Mouse (Mus musculus): ENCODE data around the gene Olfr1076.
A peak's percentile ranks its signal among the peaks of the same experiment; 100 is the strongest.
"Not testable (repeated sequence)": the region's sequence is repeated elsewhere in the genome, so short reads cannot be mapped to it uniquely, and the experiment has no call there.

The Olfr1076 gene

DNA sequence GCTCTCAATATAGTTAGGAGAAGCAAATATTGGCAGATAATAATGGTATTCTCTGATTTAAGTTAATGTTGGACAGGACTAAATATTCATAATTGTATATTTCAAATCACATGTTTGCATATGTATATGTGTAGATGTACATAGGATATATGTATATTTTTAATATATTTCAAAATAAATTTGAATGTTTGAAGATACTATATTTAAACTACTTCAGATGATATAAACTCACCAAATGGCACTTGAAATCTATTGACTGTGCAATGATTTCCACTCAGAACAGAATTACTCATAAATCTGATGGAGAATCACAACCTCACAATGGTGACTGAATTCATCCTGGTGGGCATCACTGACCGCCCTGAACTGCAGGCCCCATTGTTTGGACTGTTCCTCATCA, at the start of gene Olfr1076:
TSS of gene Olfr1076 (plus strand) at position 301 of the 400 bp plus-strand sequence.
- DNase-seq (ENCODE audit: low spot score): no peak

DNA sequence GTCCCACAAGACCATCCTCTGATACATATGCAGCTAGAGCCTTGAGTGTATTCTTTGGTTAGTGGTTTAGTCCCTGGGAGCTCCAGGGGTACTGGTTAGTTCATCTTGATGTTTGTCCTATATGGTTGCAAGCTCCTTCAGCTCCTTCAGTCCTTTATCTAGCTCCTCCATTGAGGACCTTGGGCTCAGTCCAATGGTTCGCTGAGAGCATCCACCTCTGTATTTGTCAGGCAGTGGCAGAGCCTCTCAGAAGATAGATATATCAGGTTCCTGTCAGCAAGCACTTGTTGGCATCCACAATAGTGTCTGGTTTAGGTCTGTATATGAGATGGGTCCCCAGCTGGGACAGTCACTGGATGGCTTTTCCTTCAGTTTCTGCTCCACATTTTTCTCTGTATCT, 47.8 kb upstream of the Olfr1076 start:
- no peak for DNase-seq (ENCODE audit: low spot score)

DNA sequence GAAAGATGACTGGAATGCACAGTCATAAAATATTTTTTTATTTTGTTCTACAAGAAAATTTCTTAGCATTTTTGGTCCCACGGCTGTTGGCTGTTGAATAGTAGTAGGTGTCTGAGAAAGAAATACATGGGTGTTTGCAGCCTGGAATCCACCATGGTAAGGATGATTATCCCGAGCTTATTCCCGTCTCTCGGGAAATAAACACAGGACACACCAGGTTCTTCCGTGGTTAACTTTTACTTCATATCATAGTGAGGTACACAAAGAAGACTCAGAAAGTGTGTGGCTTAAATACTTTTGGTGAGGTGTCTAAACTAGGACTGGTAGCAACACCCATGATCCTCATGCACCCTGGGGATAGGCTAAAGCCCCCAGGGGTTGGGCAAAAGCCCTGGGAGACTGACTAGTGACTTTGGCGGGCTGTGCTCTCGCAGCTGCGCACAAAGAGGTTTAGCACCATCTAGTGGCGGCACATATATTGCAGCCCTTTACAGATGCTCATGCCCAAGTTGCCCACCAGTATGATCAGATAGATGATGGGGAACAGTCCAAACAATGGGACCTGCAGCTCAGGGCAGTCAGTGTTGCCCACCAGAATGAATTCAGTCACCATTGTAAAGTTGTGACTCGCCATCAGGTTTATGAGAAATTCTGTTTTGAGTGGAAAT, 43.7 kb upstream of the Olfr1076 start:
- peak; percentile 77 for DNase-seq (ENCODE audit: low spot score)

- no peak for DNase-seq (ENCODE audit: low spot score)
Measured at GRCm38 (mm10) chr2:86487286-86487685, 21.0 kb upstream of the Olfr1076 start, which contains the start of gene Olfr228. TSS of gene Olfr228 (minus strand) at chr2:86487386.

GRCm38 (mm10) chr2:86530991-86531390, 22.7 kb downstream of the Olfr1076 start:
- DNase-seq (ENCODE audit: low spot score): no peak

DNA sequence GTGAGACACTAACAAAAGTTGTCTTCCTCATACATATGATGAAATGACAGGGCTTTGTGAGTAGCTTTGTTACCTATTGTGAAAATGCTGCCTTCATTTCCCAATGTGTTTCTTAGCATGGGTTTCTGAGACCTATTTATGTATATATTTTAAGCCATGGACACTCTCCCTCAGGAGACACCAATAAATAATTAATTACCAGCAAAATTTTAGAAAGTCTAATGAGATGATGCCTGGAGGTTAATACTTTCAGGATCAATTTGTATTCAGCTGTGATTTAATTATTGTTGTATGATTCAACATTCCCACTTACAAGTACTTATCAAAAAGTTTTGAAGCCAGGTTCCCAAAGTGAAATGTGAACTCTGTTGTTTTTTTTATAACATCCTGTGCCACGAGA, 34.1 kb downstream of the Olfr1076 start, which contains the start of gene Olfr1079:
TSS of gene Olfr1079 (minus strand) at position 101 of the 400 bp plus-strand sequence.
- no peak for DNase-seq (ENCODE audit: low spot score)

DNA sequence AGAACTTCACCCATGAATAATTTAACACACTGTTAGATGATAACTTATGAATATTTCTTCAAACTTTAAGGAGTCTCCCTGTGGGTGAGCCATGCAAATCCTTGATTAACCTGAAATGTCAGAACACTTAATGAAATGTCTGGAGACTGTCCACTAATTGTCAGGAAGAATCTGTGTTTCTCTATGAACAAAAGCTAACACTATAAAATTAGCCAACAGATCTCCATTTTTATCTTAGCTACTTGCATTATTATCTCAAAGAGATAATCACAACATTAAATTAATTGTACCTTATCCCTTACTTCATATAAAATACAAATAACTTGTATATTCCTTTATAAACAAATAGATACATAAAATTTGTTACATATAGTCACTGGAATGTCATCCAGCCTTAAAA, 49.9 kb downstream of the Olfr1076 start, which contains the start of gene Olfr1080:
TSS of gene Olfr1080 (minus strand) at position 101 of the 400 bp plus-strand sequence.
- DNase-seq (ENCODE audit: low spot score): not testable (repeated sequence)
